Mouse (Mus musculus) embryo, embryonic 10.5 days (tissue): ENCODE measurements around the gene Mark4.

Experiments used
- DNase-seq: peaks from one replicate; pipeline ENCODE4 v3.0.0-alpha.2; 2015; ENCODE audit warnings: low spot score

Mark4 gene

GRCm38 (mm10) chr7:19437048-19437447, 21.6 kb downstream of the Mark4 start:
- no peak for DNase-seq

- DNase-seq, result no peak
Measured at GRCm38 (mm10) chr7:19436276-19436675, 22.3 kb downstream of the Mark4 start.

DNA sequence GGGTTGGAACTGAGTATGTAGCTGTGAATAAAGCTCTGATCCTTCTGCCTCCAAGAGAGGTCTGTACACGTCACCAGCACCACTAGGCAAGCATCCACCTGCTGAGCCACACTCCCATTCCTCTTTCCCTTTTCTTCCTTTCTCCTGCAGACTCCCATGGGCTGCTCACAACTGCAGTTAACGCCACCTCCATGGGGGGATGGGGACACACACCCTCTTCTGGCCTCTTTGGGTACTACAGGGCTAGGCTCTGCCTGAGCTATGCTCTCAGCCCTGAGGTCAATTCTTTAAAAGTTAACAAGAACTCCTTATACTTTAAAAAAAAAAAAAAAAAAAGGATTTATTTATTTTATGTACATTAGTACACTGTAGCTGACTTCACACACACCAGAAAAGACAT, 26.1 kb downstream of the Mark4 start:
- DNase-seq, result no peak

GRCm38 (mm10) chr7:19430402-19430801, 28.2 kb downstream of the Mark4 start:
- no peak for DNase-seq

- no peak for DNase-seq
Measured at GRCm38 (mm10) chr7:19429726-19430125, 28.9 kb downstream of the Mark4 start.

DNA sequence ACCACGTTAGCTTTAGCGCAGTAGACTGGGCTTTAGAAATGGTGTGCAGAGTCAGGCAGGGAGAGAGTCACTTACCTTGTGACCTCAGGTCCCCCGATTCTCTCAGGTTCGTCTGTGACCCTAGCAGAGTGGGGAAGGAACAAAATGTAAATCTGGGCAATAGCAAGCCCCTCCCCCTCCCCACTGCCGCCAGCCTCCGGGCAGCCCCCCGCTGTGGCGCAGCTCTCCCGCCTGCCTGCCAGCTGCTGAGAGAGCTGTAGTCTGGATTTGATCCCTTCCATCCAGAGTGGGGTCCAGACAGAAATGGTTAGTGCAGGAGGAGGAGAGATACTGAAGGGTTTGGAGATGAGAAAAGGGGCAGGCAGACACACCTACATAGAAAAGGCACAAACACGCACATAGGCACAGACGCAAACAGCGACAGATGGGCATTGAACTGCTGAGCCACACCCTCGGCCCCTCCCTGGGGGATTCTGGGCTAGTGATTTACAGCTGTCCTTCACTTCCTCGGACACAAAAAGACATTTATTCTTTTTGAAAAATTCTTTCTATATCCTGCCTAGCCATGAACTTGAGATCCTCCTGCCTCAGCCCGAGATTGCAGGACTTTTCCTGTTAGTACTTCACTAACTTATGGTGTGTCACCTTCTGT, 30.5 kb downstream of the Mark4 start:
- DNase-seq, result no peak

GRCm38 (mm10) chr7:19426888-19427287, 31.7 kb downstream of the Mark4 start:
- no peak for DNase-seq

GRCm38 (mm10) chr7:19426349-19426748, 32.3 kb downstream of the Mark4 start:
- no peak for DNase-seq

DNA sequence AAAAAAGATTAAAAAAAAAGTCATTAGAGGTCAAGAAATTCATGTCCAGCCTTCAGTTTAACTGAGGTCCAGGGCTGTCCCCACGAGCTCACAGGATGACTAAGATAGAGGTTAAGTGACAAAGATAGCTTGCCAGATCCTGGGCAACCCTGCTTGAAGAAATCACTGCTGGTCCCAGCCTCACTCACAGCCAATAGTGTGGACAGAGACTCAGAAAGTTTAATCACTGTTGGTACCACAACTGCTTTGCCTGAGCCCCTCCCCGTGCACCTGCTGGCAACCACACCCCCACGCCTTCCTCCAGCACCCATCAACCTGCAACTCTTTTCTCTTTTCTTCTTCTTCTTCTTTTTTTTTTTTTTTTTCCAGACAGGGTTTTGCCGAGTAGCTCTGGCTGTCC, 34.6 kb downstream of the Mark4 start:
- no peak for DNase-seq

- DNase-seq, result no peak
Measured at GRCm38 (mm10) chr7:19423083-19423482, 35.5 kb downstream of the Mark4 start.

DNA sequence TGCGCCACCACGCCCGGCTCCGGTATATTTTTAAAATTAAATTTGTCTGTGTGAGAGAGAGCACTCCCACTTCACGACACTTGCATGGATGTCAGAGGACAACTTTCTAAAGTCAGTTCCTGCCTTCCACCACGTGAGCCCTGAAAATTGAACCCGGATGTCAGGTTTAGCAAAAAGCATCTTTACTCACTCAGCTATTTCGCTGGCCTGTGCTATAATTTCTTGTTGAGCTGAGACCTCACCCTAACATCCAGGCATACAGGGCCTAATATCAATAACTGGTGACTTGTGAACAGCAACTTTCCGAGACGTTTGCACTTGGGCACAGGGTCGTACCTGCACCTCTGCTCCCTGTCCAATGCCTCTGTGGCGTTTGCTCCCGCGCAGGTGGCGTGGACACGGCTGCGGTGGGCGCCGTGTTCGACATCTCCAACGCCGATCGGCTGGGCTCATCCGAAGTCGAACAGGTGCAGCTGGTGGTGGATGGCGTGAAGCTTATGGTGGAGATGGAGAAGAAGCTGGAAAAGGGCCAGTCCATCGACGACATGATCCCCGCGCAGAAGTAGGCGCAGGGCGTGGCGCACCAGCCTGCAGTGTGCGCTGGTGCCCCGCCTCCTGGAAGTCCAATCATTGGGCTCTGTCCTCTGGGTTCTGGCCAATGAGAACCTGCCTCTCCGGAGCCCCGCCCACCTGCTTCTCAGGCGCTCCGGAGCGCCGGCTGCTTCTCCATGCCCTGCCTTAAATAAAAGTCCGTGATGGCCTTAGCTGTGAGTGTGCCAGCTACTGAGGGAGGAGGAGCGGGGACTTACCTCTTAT, 37.6 kb downstream of the Mark4 start:
- DNase-seq, result peak; percentile 94

GRCm38 (mm10) chr7:19420121-19420520, 38.5 kb downstream of the Mark4 start:
- no peak for DNase-seq

DNA sequence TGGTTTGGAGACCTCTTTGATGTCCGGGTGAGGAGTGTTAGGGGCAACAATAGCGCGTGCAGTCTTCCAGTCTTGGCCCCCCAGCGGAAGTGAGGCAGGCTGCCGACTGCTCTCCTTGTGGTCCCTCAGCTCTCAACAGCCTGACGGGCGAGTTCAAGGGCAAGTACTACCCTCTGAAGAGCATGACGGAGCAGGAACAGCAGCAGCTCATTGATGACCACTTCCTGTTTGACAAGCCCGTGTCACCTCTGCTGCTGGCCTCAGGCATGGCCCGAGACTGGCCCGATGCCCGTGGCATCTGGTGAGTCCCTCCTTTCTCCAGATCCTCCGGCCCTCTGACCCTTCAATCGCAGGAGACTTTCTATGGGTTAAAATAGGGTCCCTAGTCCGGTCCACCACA, 42.0 kb downstream of the Mark4 start:
- DNase-seq, result no peak

GRCm38 (mm10) chr7:19413525-19413924, 45.1 kb downstream of the Mark4 start:
- no peak for DNase-seq

- DNase-seq, result no peak
Measured at GRCm38 (mm10) chr7:19411783-19412182, 46.8 kb downstream of the Mark4 start.

GRCm38 (mm10) chr7:19410766-19411344, 47.8 kb downstream of the Mark4 start:
- DNase-seq, result no peak

GRCm38 (mm10) chr7:19409753-19410152, 48.9 kb downstream of the Mark4 start:
- DNase-seq, result no peak

GRCm38 (mm10) chr7:19405417-19405816, 53.2 kb downstream of the Mark4 start:
- peak; percentile 88 for DNase-seq

DNA sequence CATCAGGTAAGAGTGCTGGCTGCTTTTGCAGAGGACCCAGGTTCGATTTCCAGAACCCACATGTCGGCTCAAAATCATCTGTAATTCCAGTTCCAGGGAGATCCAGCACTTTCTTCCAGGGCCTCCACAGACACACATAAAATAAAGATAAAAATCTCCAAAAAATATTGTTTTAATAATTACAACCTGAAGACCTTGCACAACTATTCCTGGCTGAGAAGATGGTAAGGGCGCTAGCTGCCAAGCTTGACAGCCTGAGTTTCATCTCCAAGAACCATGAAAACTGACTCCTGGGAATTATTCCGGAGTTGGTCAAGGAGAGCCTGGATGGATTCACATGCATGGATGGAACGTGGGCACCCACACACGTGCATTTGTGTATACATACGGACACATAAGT, 54.1 kb downstream of the Mark4 start, which contains the start of gene Ckm:
Gene Ckm, plus strand, starts transcription at position 301 of the 400 bp plus-strand sequence.
- no peak for DNase-seq

GRCm38 (mm10) chr7:19403731-19404296, 54.8 kb downstream of the Mark4 start, which contains the start of gene Klc3:
Gene Klc3 (minus strand): TSS chr7:19404104.
- DNase-seq, result peak; percentile 61

DNA sequence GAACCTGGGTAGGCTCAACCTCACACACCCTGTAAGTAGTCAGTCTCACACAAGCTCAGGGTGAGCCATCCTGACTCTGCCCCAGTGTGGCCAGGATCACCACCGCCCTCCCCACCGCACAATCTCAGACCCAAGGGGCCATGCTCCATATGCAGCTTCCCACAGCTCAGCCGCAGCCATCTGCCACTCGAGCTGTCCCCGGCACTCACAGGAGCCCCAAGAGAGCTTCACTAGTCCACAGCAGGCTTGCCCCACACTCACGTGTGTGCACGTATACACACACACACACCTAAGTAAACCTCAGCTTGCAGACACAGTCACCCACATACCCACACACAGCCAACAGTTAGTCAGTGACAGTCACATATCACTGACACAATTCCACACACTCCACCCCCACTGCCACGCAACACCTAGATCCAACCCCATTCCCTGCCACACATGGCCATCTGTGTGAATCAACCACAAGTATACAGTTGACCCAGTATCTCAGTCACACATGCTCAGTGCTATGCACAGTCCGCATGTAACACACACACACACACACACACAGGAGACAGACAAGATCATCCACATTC, 56.0 kb downstream of the Mark4 start:
- DNase-seq, result no peak

DNA sequence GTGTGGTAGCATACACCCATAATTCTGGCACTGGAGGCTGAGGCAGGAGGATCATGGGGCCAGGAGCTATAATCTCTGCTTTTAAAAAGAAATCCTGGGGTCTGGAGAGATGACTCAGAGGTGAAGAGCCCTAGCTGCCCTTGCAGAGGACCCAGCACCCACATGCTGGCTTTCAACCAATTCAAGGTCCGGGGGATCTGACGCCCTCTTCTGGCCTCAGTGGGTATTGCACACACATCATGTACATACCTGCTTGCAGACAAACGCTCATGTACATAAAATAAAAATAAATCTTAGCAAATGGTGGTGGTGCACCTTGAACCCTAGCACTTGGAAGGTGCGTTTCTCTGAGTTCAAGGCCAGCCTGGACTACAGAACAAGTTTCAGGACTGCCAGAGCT, 57.7 kb downstream of the Mark4 start:
- no peak for DNase-seq
